Mouse (Mus musculus) splenic B cell, adult 2 months (primary cell): Measurements from ENCODE around the gene Nav3.

Source experiments
- DNase-seq: peaks from one replicate; pipeline ENCODE4 v3.0.0-alpha.2; 2011; ENCODE audit warnings: low read depth, low spot score
- H3K27me3 ChIP-seq: 2 replicates; pipeline ENCODE4 v1.6.1; 2012; ENCODE audit warnings: mild to moderate bottlenecking, low read length, moderate library complexity, mixed read lengths; ENCODE audit not compliant: control insufficient read depth, poor library complexity, insufficient read depth, severe bottlenecking
- H3K36me3 ChIP-seq: 2 replicates; pipeline ENCODE4 v1.6.1; 2012; ENCODE audit warnings: mild to moderate bottlenecking, low read length, moderate library complexity, mixed read lengths; ENCODE audit not compliant: control insufficient read depth, poor library complexity, insufficient read depth, severe bottlenecking

Nav3 gene

GRCm38 (mm10) chr10:109906413-109906785 lies 549.6 kb downstream of the Nav3 start:
- no peaks in the 10 kb centered on the region for H3K36me3 ChIP-seq
- no peak for DNase-seq
- H3K27me3 ChIP-seq = no peaks in the 10 kb centered on the region

GRCm38 (mm10) chr10:109905649-109906412 lies 550.2 kb downstream of the Nav3 start:
- no peak for DNase-seq
- H3K36me3 ChIP-seq = no peaks in the 10 kb centered on the region
- no peaks in the 10 kb centered on the region for H3K27me3 ChIP-seq

GRCm38 (mm10) chr10:109904841-109905240 lies 551.2 kb downstream of the Nav3 start:
- DNase-seq = no peak
- Histone ChIP-seq H3K36me3 (no peaks in the 10 kb centered on the region), H3K27me3 (no peaks in the 10 kb centered on the region)

- no peak for DNase-seq
Measured at GRCm38 (mm10) chr10:109903701-109904555, 552.1 kb downstream of the Nav3 start.

GRCm38 (mm10) chr10:109903241-109903640 lies 552.8 kb downstream of the Nav3 start:
- no peaks in the 10 kb centered on the region for H3K36me3 ChIP-seq
- no peaks in the 10 kb centered on the region for H3K27me3 ChIP-seq
- DNase-seq = no peak

More at GRCm38 (mm10) chr10:109903701-109904555, 552.1 kb downstream of the Nav3 start:
- no peaks in the 10 kb centered on the region for H3K27me3 ChIP-seq
- no peaks in the 10 kb centered on the region for H3K36me3 ChIP-seq

GRCm38 (mm10) chr10:109889171-109889475 lies 566.9 kb downstream of the Nav3 start:
- Histone ChIP-seq H3K36me3 (no peaks in the 10 kb centered on the region), H3K27me3 (no peaks in the 10 kb centered on the region)
- DNase-seq = no peak

- no peaks in the 10 kb centered on the region for H3K27me3 ChIP-seq
- H3K36me3 ChIP-seq = no peaks in the 10 kb centered on the region
- no peak for DNase-seq
Measured at GRCm38 (mm10) chr10:109888355-109889170, 567.4 kb downstream of the Nav3 start.

GRCm38 (mm10) chr10:109887160-109887559 lies 568.8 kb downstream of the Nav3 start:
- no peaks in the 10 kb centered on the region for H3K36me3 ChIP-seq
- no peaks in the 10 kb centered on the region for H3K27me3 ChIP-seq
- DNase-seq = no peak

GRCm38 (mm10) chr10:109876107-109876506 lies 579.9 kb downstream of the Nav3 start:
- no peak for DNase-seq
- Histone ChIP-seq H3K27me3 (no peaks in the 10 kb centered on the region; the same call in 1 of the 2 replicates), H3K36me3 (no peaks in the 10 kb centered on the region)

GRCm38 (mm10) chr10:109875312-109875830 lies 580.6 kb downstream of the Nav3 start:
- Histone ChIP-seq H3K36me3 (no peaks in the 10 kb centered on the region), H3K27me3 (no peaks in the 10 kb centered on the region; the same call in 1 of the 2 replicates)
- DNase-seq = no peak

- no peak for DNase-seq
- no peaks in the 10 kb centered on the region for H3K36me3 ChIP-seq
- H3K27me3 ChIP-seq = no peaks in the 10 kb centered on the region; the same call in 1 of the 2 replicates
Measured at GRCm38 (mm10) chr10:109874652-109875311, 581.2 kb downstream of the Nav3 start.

- H3K27me3 ChIP-seq = no peaks in the 10 kb centered on the region
- no peaks in the 10 kb centered on the region for H3K36me3 ChIP-seq
- DNase-seq = no peak
Measured at GRCm38 (mm10) chr10:109866063-109866462, 589.9 kb downstream of the Nav3 start.

- no peaks in the 10 kb centered on the region for H3K27me3 ChIP-seq
- H3K36me3 ChIP-seq = no peaks in the 10 kb centered on the region
- no peak for DNase-seq
Measured at GRCm38 (mm10) chr10:109865391-109865790, 590.6 kb downstream of the Nav3 start.

- Histone ChIP-seq H3K36me3 (no peaks in the 10 kb centered on the region), H3K27me3 (no peaks in the 10 kb centered on the region)
- DNase-seq = no peak
Measured at GRCm38 (mm10) chr10:109864708-109865107, 591.3 kb downstream of the Nav3 start.
